Mouse (Mus musculus) embryonic facial prominence, embryonic 15.5 days (tissue): ENCODE data around the gene Pcx. TPM values are rescaled to one million over a fixed set of nuclear protein-coding genes. Genes with fewer than 3 reads are reported as not detected.

Experiments used
- ATAC-seq: fragments of 200-750 bp; cut with Nextera tagmentation; 2 replicates; pipeline ENCODE4 v1.8.0; 2017; ENCODE audit warnings: low read depth, moderate TSS enrichment; ENCODE audit not compliant: insufficient number of reproducible peaks, low FRiP score, low TSS enrichment
- H3K27ac ChIP-seq: fragments of 300-500 bp; sonication (generic); replicated peaks from 2 replicates; pipeline ENCODE4 v1.5.1; 2015; ENCODE audit warnings: mild to moderate bottlenecking, inconsistent platforms
- H3K27me3 ChIP-seq: fragments of 300-500 bp; sonication (generic); 2 replicates; pipeline ENCODE4 v1.6.1; 2015; ENCODE audit warnings: inconsistent platforms
- H3K36me3 ChIP-seq: fragments of 300-500 bp; sonication (generic); 2 replicates; pipeline ENCODE4 v1.6.1; 2015; ENCODE audit warnings: mild to moderate bottlenecking, inconsistent platforms
- H3K4me1 ChIP-seq: fragments of 300-500 bp; sonication (generic); 2 replicates; pipeline ENCODE4 v1.6.1; 2015; ENCODE audit warnings: inconsistent platforms
- H3K4me2 ChIP-seq: fragments of 300-500 bp; sonication (generic); replicated peaks from 2 replicates; pipeline ENCODE4 v1.6.1; 2015; ENCODE audit warnings: mild to moderate bottlenecking, inconsistent platforms
- H3K4me3 ChIP-seq: fragments of 300-500 bp; sonication (generic); replicated peaks from 2 replicates; pipeline ENCODE4 v1.5.1; 2015; ENCODE audit warnings: mild to moderate bottlenecking, inconsistent platforms
- H3K9ac ChIP-seq: fragments of 300-500 bp; sonication (generic); 2 replicates; pipeline ENCODE4 v1.6.1; 2015; ENCODE audit warnings: inconsistent platforms
- H3K9me3 ChIP-seq: fragments of 300-500 bp; sonication (generic); replicated peaks from 2 replicates; pipeline ENCODE4 v1.6.1; 2016; ENCODE audit warnings: inconsistent platforms
- WGBS: fragments of 180-500 bp; shearing (Covaris S2); methylation state at CpG from one replicate; pipeline ENCODE4 v1.1.7; 2015; 5-methylcytosine and 5-hydroxymethylcytosine counted together
- polyA plus RNA-seq: library from polyadenylated mRNA; unstranded; fragments of >200 nt; fragmentation: Nextera tagmentation; extraction: Ambion mirVana; gene quantifications from 2 replicates; pipeline ENCODE4 v1.2.1, GENCODE M21; 2015

Gene Pcx
- polyA plus RNA-seq, 1 experiment from 2014 or later: 20.2 TPM

- WGBS: 84% methylated on average over 19 of the region's 19 CpGs
- Histone ChIP-seq H3K9ac (no peak overlapping the region), H3K9me3 (no peaks in the 10 kb centered on the region), H3K4me1 (peaks cover 41% of the 10 kb centered on the region), H3K27me3 (no peaks in the 10 kb centered on the region), H3K4me2 (no peak overlapping the region), H3K36me3 (peaks cover 29% of the 10 kb centered on the region), H3K4me3 (no peak overlapping the region), H3K27ac (no peak overlapping the region)
- no peak for ATAC-seq
Observed at GRCm38 (mm10) chr19:4612181-4612961, 102.1 kb downstream of the Pcx start.

DNA sequence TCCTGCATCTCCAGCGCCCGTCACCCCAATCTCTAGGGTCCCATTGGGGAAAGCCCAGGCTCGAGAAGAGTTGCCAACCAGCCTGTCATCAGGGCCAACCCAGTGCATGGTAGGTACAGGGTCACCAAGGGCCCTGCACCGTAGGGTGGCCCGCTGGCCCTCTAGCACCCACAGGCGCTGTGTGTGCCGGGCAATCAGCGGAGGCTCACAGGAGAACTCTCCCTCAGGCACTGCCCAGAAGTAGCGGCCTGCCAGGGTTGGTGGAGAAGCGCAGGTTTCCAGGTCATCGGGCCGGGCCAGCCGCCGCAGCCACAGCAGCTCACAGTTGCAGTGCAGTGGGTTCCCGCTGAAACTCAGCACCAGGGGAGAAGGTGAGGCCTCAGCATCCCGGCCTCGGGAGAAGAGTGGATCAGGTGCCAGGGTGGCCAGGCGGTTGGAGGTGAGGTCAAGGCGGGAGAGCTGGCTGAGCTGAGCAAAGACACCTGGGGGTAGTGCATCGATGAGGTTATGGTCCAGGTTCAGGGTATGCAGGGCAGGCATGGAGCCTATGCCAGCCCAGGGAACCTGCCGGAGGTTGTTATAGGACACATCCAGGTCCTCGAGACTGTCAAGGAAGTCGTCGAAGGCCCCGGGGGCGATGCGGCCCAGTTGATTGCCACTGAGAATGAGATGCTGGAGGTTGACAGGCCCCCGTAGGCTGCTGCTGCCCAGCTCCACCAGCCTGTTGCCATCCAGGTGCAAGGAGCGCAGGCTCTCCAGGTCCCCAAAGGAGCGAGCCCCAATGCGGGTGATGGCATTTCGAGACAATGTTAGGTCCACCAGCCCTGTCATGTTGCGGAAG is 103.4 kb downstream of the Pcx start:
- no peak overlapping the region for H3K27ac ChIP-seq
- 84% methylated on average over 33 of the region's 33 CpGs for WGBS
- ATAC-seq: no peak

DNA sequence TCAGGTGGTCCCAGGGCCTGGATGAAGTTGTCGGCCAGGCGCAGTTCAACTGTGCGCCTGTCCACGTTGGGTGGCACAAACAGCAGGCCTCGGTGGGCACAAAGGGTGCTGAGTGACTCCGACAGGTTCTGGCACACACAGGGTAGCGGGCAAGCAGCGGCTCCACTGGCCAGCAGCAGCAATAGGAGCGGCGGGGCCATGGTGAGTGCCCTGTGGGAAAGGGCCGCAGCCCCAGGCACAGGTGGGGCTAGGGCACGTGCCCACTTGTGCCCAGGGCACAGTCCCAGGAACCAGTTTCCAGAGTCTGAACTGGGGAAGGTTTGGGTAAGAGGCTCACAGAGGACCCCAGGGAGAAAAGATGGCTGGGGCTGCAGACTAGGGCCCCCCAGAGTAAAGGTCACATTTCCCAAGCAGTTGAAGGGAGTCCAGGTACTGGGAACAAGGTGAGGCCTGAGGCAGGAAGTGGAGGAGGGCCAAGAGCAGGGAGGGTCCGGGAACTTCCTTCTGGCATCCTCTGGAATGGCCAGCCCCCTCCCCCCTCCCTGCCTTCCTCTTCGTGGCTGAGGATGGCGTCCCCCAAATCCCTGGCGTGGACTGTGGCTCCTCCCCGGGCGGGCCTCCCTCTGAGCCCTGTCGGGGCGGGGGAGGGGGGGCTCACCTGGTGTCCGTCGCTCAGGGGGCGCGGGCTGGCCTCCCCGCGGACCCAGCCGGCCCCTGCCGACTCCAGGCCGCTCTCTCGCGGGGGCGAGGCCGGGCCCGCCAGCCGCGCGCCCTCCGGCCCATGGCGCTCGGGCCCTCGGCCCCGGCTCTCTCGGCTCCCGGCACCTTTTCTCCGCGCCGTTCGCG is 104.3 kb downstream of the Pcx start:
- no peaks in the 10 kb centered on the region for H3K27me3 ChIP-seq
- WGBS: 16% methylated on average over 42 of the region's 49 CpGs
- H3K4me2 ChIP-seq: peak overlapping the region; percentile 75
- H3K9ac ChIP-seq: peak overlapping the region; percentile 91
- H3K4me1 ChIP-seq: peaks cover 41% of the 10 kb centered on the region
- H3K9me3 ChIP-seq: no peaks in the 10 kb centered on the region
- H3K36me3 ChIP-seq: peaks cover 29% of the 10 kb centered on the region
- peak overlapping the region; percentile 90 for H3K27ac ChIP-seq
- ATAC-seq: 0 out of 2 replicates have a peak, but pooled peaks have one; percentile 3
- peak overlapping the region; percentile 86 for H3K4me3 ChIP-seq

More for the DNA sequence above, 103.4 kb downstream of the Pcx start:
- no peaks in the 10 kb centered on the region for H3K27me3 ChIP-seq
- no peaks in the 10 kb centered on the region for H3K9me3 ChIP-seq
- peak overlapping the region; percentile 86 for H3K4me3 ChIP-seq
- peaks cover 29% of the 10 kb centered on the region for H3K36me3 ChIP-seq
- no peak overlapping the region for H3K9ac ChIP-seq
- H3K4me2 ChIP-seq: peak overlapping the region; percentile 75
- H3K4me1 ChIP-seq: peaks cover 41% of the 10 kb centered on the region

GRCm38 (mm10) chr19:4615151-4616093 is 105.2 kb downstream of the Pcx start, which contains the start of gene Lrfn4:
Lrfn4 (minus strand) TSS chr19:4615667.
- H3K36me3 ChIP-seq: peaks cover 29% of the 10 kb centered on the region
- peak within 1 kb of the TSS; percentile 90 for H3K27ac ChIP-seq
- ATAC-seq: peak; percentile 95
- H3K4me1 ChIP-seq: peaks cover 41% of the 10 kb centered on the region
- peak within 1 kb of the TSS; percentile 91 for H3K9ac ChIP-seq
- H3K4me3 ChIP-seq: peak within 1 kb of the TSS; percentile 86
- H3K27me3 ChIP-seq: no peaks in the 10 kb centered on the region
- WGBS: under 1% methylated on average over 77 of the region's 87 CpGs
- H3K4me2 ChIP-seq: peak within 1 kb of the TSS; percentile 75
- H3K9me3 ChIP-seq: no peaks in the 10 kb centered on the region

GRCm38 (mm10) chr19:4616546-4616945 is 106.3 kb downstream of the Pcx start:
- Histone ChIP-seq H3K27me3 (no peaks in the 10 kb centered on the region), H3K4me3 (no peak overlapping the region), H3K9me3 (no peaks in the 10 kb centered on the region), H3K27ac (peak overlapping the region; percentile 90), H3K9ac (no peak overlapping the region), H3K4me1 (peaks cover 41% of the 10 kb centered on the region), H3K4me2 (peak overlapping the region; percentile 75; the same call in 1 of the 2 replicates), H3K36me3 (peaks cover 34% of the 10 kb centered on the region)
- no peak for ATAC-seq
- WGBS: 34% methylated on average over 4 of the region's 4 CpGs

DNA sequence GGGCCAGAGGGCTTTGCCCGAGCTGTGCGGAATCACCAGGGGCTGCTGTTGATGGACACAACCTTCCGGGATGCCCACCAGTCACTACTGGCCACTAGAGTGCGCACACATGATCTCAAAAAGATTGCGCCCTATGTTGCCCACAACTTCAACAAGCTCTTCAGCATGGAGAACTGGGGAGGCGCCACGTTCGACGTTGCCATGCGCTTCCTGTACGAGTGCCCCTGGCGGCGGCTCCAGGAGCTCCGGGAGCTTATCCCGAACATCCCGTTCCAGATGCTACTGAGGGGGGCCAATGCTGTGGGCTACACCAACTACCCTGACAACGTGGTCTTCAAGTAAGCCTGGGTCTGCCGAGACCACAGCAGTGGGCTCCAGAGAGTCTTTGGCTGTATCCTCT is 107.9 kb downstream of the Pcx start:
- Histone ChIP-seq H3K4me3 (no peak overlapping the region), H3K36me3 (peaks cover 30% of the 10 kb centered on the region), H3K27me3 (no peaks in the 10 kb centered on the region), H3K9ac (no peak overlapping the region), H3K4me2 (no peak overlapping the region), H3K27ac (no peak overlapping the region), H3K9me3 (no peaks in the 10 kb centered on the region), H3K4me1 (peaks cover 26% of the 10 kb centered on the region)
- WGBS: 32% methylated on average over 18 of the region's 18 CpGs
- no peak for ATAC-seq

DNA sequence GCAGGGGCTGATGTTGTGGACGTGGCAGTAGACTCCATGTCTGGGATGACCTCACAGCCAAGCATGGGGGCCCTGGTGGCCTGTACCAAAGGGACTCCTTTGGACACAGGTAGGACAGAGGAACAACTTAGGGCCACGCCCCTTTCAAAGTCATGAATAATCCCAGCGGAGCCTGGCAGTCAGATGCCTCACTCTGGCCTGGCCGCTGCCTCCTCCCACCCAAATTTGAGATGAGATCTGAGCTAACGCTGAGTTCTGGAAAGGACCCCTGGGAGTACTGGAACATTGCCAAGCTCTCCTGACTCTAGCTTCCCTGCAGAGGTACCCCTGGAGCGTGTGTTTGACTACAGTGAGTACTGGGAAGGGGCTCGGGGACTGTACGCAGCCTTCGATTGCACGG is 109.2 kb downstream of the Pcx start:
- Histone ChIP-seq H3K9ac (no peak overlapping the region), H3K4me3 (no peak overlapping the region), H3K27ac (no peak overlapping the region), H3K9me3 (no peaks in the 10 kb centered on the region), H3K36me3 (peaks cover 33% of the 10 kb centered on the region), H3K27me3 (no peaks in the 10 kb centered on the region), H3K4me1 (peaks cover 24% of the 10 kb centered on the region), H3K4me2 (no peak overlapping the region)
- WGBS: 72% methylated on average over 10 of the region's 10 CpGs
- ATAC-seq: no peak

DNA sequence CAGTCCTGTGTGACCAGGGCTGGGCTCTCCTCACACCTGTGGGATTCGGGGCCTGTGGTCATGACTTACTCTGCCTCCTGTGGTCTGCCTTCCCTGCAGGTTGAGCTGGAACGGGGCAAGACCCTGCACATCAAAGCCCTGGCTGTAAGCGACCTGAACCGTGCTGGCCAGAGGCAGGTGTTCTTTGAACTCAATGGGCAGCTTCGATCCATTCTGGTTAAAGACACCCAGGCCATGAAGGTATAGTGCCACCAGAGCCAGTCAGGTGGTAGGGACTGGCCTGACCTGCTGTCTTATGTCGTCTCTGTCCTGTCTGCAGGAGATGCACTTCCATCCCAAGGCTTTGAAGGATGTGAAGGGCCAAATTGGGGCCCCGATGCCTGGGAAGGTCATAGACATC is 110.4 kb downstream of the Pcx start:
- Histone ChIP-seq H3K9ac (no peak overlapping the region), H3K9me3 (no peaks in the 10 kb centered on the region), H3K4me3 (no peak overlapping the region), H3K36me3 (peaks cover 33% of the 10 kb centered on the region), H3K27ac (no peak overlapping the region), H3K27me3 (no peaks in the 10 kb centered on the region), H3K4me2 (no peak overlapping the region), H3K4me1 (peaks cover 26% of the 10 kb centered on the region)
- 89% methylated on average over 7 of the region's 7 CpGs for WGBS
- no peak for ATAC-seq

DNA sequence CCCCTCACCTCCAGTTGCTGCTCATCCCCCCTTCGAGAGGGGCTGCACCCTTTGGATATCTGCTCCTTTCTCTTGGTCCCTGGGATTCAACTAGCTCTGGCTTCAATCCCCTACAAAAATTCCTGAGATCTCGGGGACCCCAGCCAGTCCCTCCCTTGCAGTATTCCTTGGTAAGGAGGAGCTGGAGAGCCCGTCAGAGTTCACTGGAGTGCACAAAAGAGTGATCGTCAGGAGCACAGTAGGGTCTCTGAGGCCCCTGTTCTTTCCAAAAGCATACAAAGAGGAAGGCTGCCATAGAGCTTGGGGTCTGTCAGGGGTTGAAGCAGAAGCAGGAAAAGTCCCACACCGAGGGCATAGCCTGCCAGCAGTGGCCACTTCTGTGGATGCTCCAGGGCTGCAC is 112.5 kb downstream of the Pcx start:
- no peak for ATAC-seq
- no peaks in the 10 kb centered on the region for H3K9me3 ChIP-seq
- H3K4me1 ChIP-seq: peaks cover 29% of the 10 kb centered on the region
- H3K27me3 ChIP-seq: no peaks in the 10 kb centered on the region
- H3K9ac ChIP-seq: no peak overlapping the region
- WGBS: 79% methylated on average over 5 of the region's 5 CpGs
- no peak overlapping the region for H3K27ac ChIP-seq
- H3K4me2 ChIP-seq: no peak overlapping the region
- H3K4me3 ChIP-seq: no peak overlapping the region
- H3K36me3 ChIP-seq: peaks cover 33% of the 10 kb centered on the region

DNA sequence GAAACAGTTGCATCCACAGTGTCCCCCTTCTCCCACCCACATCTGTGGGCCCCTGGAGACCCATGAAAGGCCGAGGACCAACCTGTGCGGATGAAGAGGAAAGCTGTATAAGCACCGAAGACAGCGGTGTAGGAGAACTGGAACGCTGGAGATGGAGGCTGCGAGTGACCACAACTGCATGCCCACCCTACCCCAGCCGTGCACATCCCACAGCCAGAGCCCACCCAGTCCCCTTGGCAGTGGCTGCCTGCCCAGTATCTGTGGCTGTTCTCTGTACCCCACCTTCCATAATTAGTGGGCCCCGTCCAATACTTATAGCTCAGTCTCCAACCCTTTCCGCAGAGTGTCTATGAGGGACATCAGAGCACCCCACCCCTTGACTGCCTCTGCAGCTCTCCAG is 113.1 kb downstream of the Pcx start:
- no peak for ATAC-seq
- peaks cover 32% of the 10 kb centered on the region for H3K4me1 ChIP-seq
- peaks cover 33% of the 10 kb centered on the region for H3K36me3 ChIP-seq
- H3K4me3 ChIP-seq: no peak overlapping the region
- 91% methylated on average over 9 of the region's 9 CpGs for WGBS
- no peaks in the 10 kb centered on the region for H3K27me3 ChIP-seq
- no peak overlapping the region for H3K4me2 ChIP-seq
- no peaks in the 10 kb centered on the region for H3K9me3 ChIP-seq
- H3K27ac ChIP-seq: no peak overlapping the region
- no peak overlapping the region for H3K9ac ChIP-seq
